In the genomic region with DNA sequence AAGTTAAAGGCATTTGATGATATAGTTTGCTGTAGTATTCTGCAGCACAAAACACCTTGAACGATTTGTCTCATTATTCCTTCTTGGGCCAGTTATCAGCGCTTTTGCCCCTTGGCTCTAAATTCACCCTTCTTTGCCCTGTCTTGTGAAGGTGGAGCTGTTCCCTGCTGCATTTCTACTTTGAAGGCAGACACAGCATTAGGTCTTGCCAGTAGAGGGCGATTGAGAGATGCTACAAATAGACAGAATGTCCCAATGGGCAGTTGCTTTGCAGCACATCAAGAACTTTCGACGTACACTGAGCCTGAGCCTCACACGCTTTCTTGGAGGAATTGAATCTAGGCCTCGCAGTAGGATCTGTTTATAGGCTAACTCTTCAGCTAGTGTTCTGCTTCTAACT, we compare ENCODE assay signal across 8 mouse cellular contexts.
DNase-seq lines count a peak whose midpoint lies in the region; ATAC-seq and TF ChIP-seq lines count a peak whose summit lies in the region.

No protein-coding gene starts in this region.

- peak; percentile 44 for ATAC-seq in frontal cortex, adult (ENCODE audit: low TSS enrichment)

- DNase-seq in frontal cortex, postnatal 25 days (ENCODE audit: low spot score in 2 of 2): no peak
- peak in 1 of 2 experiments; percentile 21 for DNase-seq in spleen, adult 2 months (ENCODE audit: low read depth in 1 of 2, low spot score in 2 of 2)
- DNase-seq in spleen, adult 12 weeks (ENCODE audit: low spot score): no peak
- peak; percentile 81 for DNase-seq in cerebellum, adult 9-11 months
- DNase-seq in kidney, adult 8-10 months: peak; percentile 73 to 75
- DNase-seq in lung, postnatal 25 days (ENCODE audit: low spot score): peak; percentile 46
- no peak for DNase-seq in c-Kit-positive CD71-positive TER-119-positive erythroid progenitor cells, embryonic 14.5 days (ENCODE audit: low spot score)

- TF ChIP-seq CTCF in spleen, adult 2 months (IDR thresholded peaks at IDR 0.05; ENCODE audit: extremely low read depth, insufficient read depth, insufficient read length, insufficient replicate concordance): peak; percentile 29; the same call in 1 of the 2 replicates

- H3K27me3 ChIP-seq in spleen, adult 2 months (ENCODE audit: control insufficient read depth, insufficient read depth, low read length): no peaks in the 10 kb centered on the region

- 27% methylated on average over 7 of the region's 7 CpGs for WGBS in spleen, adult 2 months

- H3K27ac ChIP-seq in spleen, adult 2 months (ENCODE audit: insufficient read depth, low read length): no peak overlapping the region

- no peak for TF ChIP-seq POLR2A in spleen, adult 2 months (IDR thresholded peaks at IDR 0.05; ENCODE audit: low read depth, low read length)

- H3K36me3 ChIP-seq in spleen, adult 2 months (ENCODE audit: control insufficient read depth, insufficient read depth, low read length): no peaks in the 10 kb centered on the region

- no peak overlapping the region for H3K4me3 ChIP-seq in spleen, adult 2 months (ENCODE audit: extremely low read depth, insufficient read depth, insufficient read length)

- H3K4me1 ChIP-seq in spleen, adult 2 months (ENCODE audit: control insufficient read depth, insufficient read depth, insufficient read length): no peaks in the 10 kb centered on the region; the same call in 1 of the 2 replicates

Comparison
In these comparisons a context has a peak if more than half of its experiments do, and no peak if none do; other contexts are left out.
1. DNase-seq: peak in cerebellum, adult 9-11 months (single experiment), kidney, adult 8-10 months (2 of 2) and lung, postnatal 25 days (single experiment); none in frontal cortex, postnatal 25 days (0 of 2), spleen, adult 12 weeks (single experiment) and c-Kit-positive CD71-positive TER-119-positive erythroid progenitor cells, embryonic 14.5 days (single experiment).